Mouse (Mus musculus): Measurements from ENCODE around the gene Tbk1. TPM values are rescaled to one million over a fixed set of nuclear protein-coding genes. Genes with fewer than 3 reads are reported as not detected.

The Tbk1 gene
- polyA plus RNA-seq, 1 experiment = 0.18 TPM

DNA sequence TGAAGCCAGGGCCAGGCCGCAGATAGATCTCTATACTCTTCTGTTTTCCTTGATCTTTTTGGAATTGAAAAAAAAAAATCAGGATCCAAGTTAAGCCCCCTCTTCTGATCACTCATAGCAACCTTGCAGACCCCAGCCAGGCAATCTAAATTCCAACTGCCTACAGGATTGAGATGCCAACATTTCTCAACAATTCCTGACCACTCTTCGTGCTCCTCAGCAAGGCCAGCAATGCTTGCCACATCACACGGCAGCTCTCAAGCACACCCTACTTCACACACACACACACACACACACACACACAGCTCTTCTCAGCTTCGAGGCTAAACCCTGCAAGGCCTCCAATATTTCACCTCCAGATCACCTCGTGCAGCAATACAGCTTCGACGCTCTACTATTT is 37.1 kb upstream of the Tbk1 start:
- H3K36me3 ChIP-seq (ENCODE audit: control insufficient read depth) = peaks cover 47% of the 10 kb centered on the region
- no peaks in the 10 kb centered on the region for H3K9me3 ChIP-seq (ENCODE audit: control insufficient read depth, low read length)
- H3K27me3 ChIP-seq (ENCODE audit: control insufficient read depth) = no peaks in the 10 kb centered on the region
- H3K4me1 ChIP-seq (ENCODE audit: control insufficient read depth) = peaks cover 36% of the 10 kb centered on the region
- no peak overlapping the region for H3K4me3 ChIP-seq (replicated peaks)
- no peak for TF ChIP-seq GATA1 (IDR thresholded peaks at IDR 0.05; ENCODE audit: low read length)
- no peak for TF ChIP-seq TAL1 (IDR thresholded peaks at IDR 0.05; ENCODE audit: low read length)

DNA sequence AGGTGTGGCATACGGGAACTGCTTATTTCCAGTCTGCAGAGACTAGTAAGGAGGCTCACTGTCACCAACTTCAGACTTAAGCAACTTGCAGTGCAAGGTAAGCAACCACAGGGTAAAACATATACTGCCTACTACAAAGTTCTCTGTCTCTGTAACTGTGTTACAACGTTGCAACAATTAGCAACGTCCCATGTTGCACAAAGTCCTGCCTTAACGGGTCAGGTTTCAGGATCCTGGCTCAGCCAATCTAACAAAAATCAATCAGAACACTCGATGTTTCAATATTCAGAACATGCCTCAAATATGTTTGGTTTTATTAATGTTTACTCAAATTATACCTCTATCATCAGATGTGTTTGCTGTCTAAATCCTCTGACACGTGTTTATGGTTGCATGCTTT is 35.8 kb upstream of the Tbk1 start:
- no peak for TF ChIP-seq GATA1 (IDR thresholded peaks at IDR 0.05; ENCODE audit: low read length)
- no peak for TF ChIP-seq TAL1 (IDR thresholded peaks at IDR 0.05; ENCODE audit: low read length)
- Histone ChIP-seq H3K4me3 (replicated peaks) (no peak overlapping the region), H3K27me3 (ENCODE audit: control insufficient read depth) (no peaks in the 10 kb centered on the region), H3K4me1 (ENCODE audit: control insufficient read depth) (peaks cover 34% of the 10 kb centered on the region), H3K9me3 (ENCODE audit: control insufficient read depth, low read length) (no peaks in the 10 kb centered on the region), H3K36me3 (ENCODE audit: control insufficient read depth) (peaks cover 58% of the 10 kb centered on the region)

DNA sequence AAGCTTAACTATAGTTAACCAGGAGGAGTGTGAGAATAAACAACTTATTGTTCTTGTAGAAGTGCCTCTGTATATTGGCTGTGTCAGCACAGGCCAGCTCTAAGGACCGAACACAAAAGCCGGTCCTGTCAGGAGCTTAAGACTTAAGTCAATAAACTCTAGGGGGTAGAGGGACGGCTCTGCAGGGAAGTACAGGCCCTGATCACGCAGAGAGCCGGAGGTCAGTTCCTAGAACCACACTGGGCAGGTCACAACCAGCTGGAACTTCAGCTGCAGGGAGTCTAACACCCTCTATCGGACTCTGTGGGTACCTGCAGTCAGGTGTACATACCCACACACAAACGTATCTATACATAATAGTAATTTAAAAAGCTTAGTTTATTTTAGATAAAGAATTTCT is 29.3 kb upstream of the Tbk1 start:
- no peaks in the 10 kb centered on the region for H3K9me3 ChIP-seq (ENCODE audit: control insufficient read depth, low read length)
- H3K27me3 ChIP-seq (ENCODE audit: control insufficient read depth) = no peaks in the 10 kb centered on the region
- no peak overlapping the region for H3K4me3 ChIP-seq (replicated peaks)
- H3K36me3 ChIP-seq (ENCODE audit: control insufficient read depth) = peaks cover 94% of the 10 kb centered on the region
- H3K4me1 ChIP-seq (ENCODE audit: control insufficient read depth) = no peaks in the 10 kb centered on the region
- TF ChIP-seq TAL1 (IDR thresholded peaks at IDR 0.05; ENCODE audit: low read length) = no peak
- TF ChIP-seq GATA1 (IDR thresholded peaks at IDR 0.05; ENCODE audit: low read length) = no peak

DNA sequence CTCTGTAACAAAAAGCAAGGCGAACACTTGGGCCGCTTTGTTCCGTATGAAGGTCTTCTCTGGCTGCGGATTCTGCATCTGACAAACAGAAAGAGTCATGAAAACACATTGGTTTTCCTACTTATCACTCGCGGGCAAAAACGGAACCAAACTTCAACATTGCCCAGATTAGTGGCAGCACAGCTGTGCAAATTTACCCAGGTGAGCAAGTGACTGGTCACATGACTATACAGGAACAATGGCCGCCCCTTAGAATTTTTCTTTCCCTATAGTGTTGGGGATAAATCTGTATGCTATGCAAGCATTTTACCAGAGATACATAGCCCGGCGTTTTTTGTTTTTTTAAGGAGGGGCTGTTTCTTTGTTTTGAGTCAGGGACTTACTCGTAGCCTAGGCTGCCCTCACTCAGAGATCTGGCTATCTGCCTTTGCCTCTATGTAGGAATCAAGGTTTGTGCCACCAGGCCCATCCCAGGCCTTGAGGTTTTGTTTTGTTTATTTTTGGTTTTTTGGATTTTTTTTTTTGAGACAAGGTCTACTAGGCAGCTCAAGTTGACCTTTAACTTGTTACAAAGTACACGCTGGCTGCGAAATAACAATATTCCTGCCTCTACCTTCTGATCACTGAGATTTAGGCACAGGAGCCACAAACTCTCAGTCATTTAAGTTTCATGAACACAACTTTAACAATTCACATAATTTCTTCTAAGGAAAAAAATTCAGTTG is 28.7 kb upstream of the Tbk1 start:
- Histone ChIP-seq H3K4me3 (replicated peaks) (no peak overlapping the region), H3K4me1 (ENCODE audit: control insufficient read depth) (no peaks in the 10 kb centered on the region), H3K27me3 (ENCODE audit: control insufficient read depth) (no peaks in the 10 kb centered on the region), H3K36me3 (ENCODE audit: control insufficient read depth) (peaks cover 94% of the 10 kb centered on the region), H3K9me3 (ENCODE audit: control insufficient read depth, low read length) (no peaks in the 10 kb centered on the region)
- TF ChIP-seq GATA1 (IDR thresholded peaks at IDR 0.05; ENCODE audit: low read length) = no peak
- no peak for TF ChIP-seq TAL1 (IDR thresholded peaks at IDR 0.05; ENCODE audit: low read length)

DNA sequence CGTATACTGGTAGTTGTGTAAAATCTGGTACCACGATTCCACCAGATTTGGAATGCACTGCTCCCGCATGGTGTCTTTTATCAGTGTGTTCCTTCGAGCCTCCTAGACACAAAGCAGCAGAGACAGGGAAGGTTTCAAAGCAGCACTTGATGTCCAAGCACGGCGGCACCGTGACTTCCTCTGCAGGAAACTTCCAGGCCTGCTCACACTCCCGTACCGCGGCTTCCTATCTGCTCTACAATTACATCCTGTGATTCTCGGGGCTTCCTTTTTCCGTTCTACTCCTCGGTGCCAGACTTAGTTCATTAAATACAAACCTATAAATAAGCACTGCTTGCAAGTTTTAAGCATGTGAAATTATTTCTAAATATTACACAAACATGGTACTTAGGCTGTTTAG is 27.0 kb upstream of the Tbk1 start:
- peaks cover 95% of the 10 kb centered on the region for H3K36me3 ChIP-seq (ENCODE audit: control insufficient read depth)
- TF ChIP-seq TAL1 (IDR thresholded peaks at IDR 0.05; ENCODE audit: low read length) (no peak), GATA1 (IDR thresholded peaks at IDR 0.05; ENCODE audit: low read length) (no peak)
- H3K9me3 ChIP-seq (ENCODE audit: control insufficient read depth, low read length) = 0 out of 2 replicates have a peak, but pooled peaks cover 2% of the 10 kb centered on the region

DNA sequence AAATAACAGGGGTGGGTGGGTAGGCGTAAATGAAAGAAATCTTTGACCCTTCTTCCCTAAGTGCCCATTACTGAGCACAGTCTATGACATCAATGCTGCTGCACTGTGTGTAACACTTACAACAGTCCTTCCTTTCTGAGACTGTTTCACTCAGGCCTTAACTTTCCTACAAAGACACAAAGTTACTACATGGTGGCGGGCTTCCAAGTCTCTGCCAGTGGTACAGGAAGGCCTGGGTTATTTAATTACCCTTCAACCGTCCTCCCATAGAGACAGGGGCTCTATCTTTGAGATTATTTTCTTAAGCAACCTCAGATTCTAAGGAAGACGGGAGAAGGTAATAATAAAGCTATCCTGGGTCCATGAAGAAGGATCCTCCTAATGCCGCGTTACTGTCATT is 25.9 kb upstream of the Tbk1 start:
- no peaks in the 10 kb centered on the region for H3K27me3 ChIP-seq (ENCODE audit: control insufficient read depth)
- peaks cover 95% of the 10 kb centered on the region for H3K36me3 ChIP-seq (ENCODE audit: control insufficient read depth)
- no peak for TF ChIP-seq TAL1 (IDR thresholded peaks at IDR 0.05; ENCODE audit: low read length)
- no peak for TF ChIP-seq GATA1 (IDR thresholded peaks at IDR 0.05; ENCODE audit: low read length)
- no peak overlapping the region for H3K4me3 ChIP-seq (replicated peaks)
- H3K4me1 ChIP-seq (ENCODE audit: control insufficient read depth) = no peaks in the 10 kb centered on the region
- 0 out of 2 replicates have a peak, but pooled peaks cover 2% of the 10 kb centered on the region for H3K9me3 ChIP-seq (ENCODE audit: control insufficient read depth, low read length)

More for the DNA sequence above, 27.0 kb upstream of the Tbk1 start:
- H3K4me3 ChIP-seq (replicated peaks) = no peak overlapping the region
- H3K4me1 ChIP-seq (ENCODE audit: control insufficient read depth) = no peaks in the 10 kb centered on the region
- no peaks in the 10 kb centered on the region for H3K27me3 ChIP-seq (ENCODE audit: control insufficient read depth)

DNA sequence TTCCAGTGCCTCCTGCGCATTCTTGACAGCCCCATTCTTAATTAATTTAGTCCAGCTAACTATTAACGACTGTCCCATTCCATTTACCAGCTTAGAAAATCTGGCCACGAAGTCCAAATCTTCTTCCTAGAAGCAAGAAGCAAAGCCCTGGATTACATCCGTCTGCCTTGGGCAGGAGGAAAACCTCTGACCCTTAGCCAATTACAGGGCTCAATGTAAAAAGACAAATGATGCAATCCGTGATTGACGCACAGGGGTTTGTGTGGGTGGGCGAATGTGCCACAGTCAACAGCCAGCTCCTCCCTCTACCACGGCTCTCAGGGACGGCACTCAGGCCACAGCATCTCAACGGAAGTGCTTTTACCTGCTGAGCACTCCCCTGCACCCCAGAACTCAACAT is 25.0 kb upstream of the Tbk1 start:
- Histone ChIP-seq H3K27me3 (ENCODE audit: control insufficient read depth) (no peaks in the 10 kb centered on the region), H3K9me3 (ENCODE audit: control insufficient read depth, low read length) (peaks cover 2% of the 10 kb centered on the region; the same call in 1 of the 2 replicates), H3K36me3 (ENCODE audit: control insufficient read depth) (peaks cover 95% of the 10 kb centered on the region), H3K4me1 (ENCODE audit: control insufficient read depth) (no peaks in the 10 kb centered on the region), H3K4me3 (replicated peaks) (no peak overlapping the region)
- no peak for TF ChIP-seq TAL1 (IDR thresholded peaks at IDR 0.05; ENCODE audit: low read length)

DNA sequence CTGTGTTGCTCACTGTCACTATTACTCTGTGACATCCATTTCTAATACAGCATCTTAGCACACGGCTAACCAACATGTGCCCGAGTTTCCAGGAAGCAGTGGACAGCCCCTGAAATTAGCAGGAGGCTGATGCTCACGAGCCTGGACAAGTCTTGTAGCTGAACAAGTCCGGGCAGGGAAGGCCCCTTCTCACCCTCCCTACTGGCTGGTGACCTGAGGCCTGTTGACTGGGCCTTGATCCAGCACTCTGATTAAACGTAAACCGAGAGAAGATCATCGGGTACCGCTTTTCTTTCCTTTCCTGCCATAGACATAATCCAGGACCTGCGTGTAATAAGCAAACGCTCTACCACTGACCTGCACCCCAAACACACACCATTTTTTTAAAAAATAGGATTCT is 21.6 kb upstream of the Tbk1 start:
- peaks cover 2% of the 10 kb centered on the region for H3K4me1 ChIP-seq (ENCODE audit: control insufficient read depth)

DNA sequence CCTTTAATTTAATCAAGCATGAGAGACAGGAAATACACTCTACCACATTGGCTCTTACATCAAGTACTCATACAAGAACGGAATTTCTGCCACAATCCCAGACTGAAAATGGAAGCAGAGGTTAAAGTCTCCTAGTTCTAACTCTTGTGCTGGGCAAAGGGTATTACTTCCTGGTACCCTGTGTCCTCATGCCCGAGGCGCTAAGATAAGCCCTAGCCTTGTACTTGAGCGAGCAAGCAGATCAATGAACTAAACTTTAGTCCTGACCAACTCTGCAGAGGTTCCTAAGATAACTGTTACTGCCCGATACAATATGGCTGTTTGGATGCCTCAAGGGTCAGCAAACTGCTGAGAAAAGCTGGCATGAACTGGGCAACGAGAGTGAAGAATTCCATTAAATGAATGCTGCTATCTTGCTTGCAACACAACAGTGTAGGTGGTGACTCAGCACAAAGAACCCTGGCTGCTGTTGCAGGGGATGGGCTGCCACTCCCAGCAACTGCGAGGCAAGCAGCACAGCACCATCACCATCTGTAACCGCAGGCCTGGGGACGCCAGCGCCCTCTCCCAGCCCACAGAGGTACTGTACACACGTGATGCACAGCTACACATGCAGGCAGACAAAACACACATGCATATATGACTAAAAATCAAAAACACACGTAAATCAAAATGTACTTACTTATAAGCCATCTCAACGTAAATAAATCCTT is 18.2 kb upstream of the Tbk1 start:
- Histone ChIP-seq H3K4me3 (replicated peaks) (no peak overlapping the region), H3K27me3 (ENCODE audit: control insufficient read depth) (no peaks in the 10 kb centered on the region), H3K36me3 (ENCODE audit: control insufficient read depth) (peaks cover 98% of the 10 kb centered on the region), H3K9me3 (ENCODE audit: control insufficient read depth, low read length) (peaks cover 14% of the 10 kb centered on the region), H3K4me1 (ENCODE audit: control insufficient read depth) (peaks cover 2% of the 10 kb centered on the region)
- TF ChIP-seq TAL1 (IDR thresholded peaks at IDR 0.05; ENCODE audit: low read length) (no peak), GATA1 (IDR thresholded peaks at IDR 0.05; ENCODE audit: low read length) (no peak)

More for the DNA sequence above, 21.6 kb upstream of the Tbk1 start:
- peaks cover 97% of the 10 kb centered on the region for H3K36me3 ChIP-seq (ENCODE audit: control insufficient read depth)
- H3K4me3 ChIP-seq (replicated peaks) = no peak overlapping the region
- H3K9me3 ChIP-seq (ENCODE audit: control insufficient read depth, low read length) = peaks cover 14% of the 10 kb centered on the region
- no peaks in the 10 kb centered on the region for H3K27me3 ChIP-seq (ENCODE audit: control insufficient read depth)
- TF ChIP-seq TAL1 (IDR thresholded peaks at IDR 0.05; ENCODE audit: low read length) (no peak), GATA1 (IDR thresholded peaks at IDR 0.05; ENCODE audit: low read length) (no peak)
